Mouse (Mus musculus) heart, embryonic 16.5 days (tissue): ENCODE results near the gene Ntan1. TPM values are rescaled to one million over a fixed set of nuclear protein-coding genes. Genes with fewer than 3 reads are reported as not detected.
"Not testable (repeated sequence)": the region's sequence is repeated elsewhere in the genome, so short reads cannot be mapped to it uniquely, and the experiment has no call there.

ENCODE experiments used
- ATAC-seq: fragments of 200-750 bp; cut with Nextera tagmentation; replicated peaks from 2 replicates; pipeline ENCODE4 v1.8.0; 2017; ENCODE audit warnings: moderate number of reproducible peaks; ENCODE audit not compliant: insufficient read depth, low FRiP score; ENCODE audit errors: extremely low read depth
- H3K27ac ChIP-seq: fragments of 300-500 bp; sonication (generic); 2 replicates; pipeline ENCODE4 v1.5.1; 2014; ENCODE audit warnings: mild to moderate bottlenecking, low read length, control low read depth, moderate library complexity
- H3K27me3 ChIP-seq: fragments of 300-500 bp; sonication (generic); 2 replicates; pipeline ENCODE4 v1.6.1; 2014; ENCODE audit warnings: low read length, mixed read lengths; ENCODE audit not compliant: control insufficient read depth, insufficient read depth
- H3K36me3 ChIP-seq: fragments of 300-500 bp; sonication (generic); 2 replicates; pipeline ENCODE4 v1.6.1; 2014; ENCODE audit not compliant: control insufficient read depth, insufficient read depth
- H3K4me1 ChIP-seq: fragments of 300-500 bp; sonication (generic); 2 replicates; pipeline ENCODE4 v1.6.1; 2014; ENCODE audit warnings: low read length, mixed read lengths; ENCODE audit not compliant: control insufficient read depth, insufficient read depth
- H3K4me2 ChIP-seq: fragments of 300-500 bp; sonication (generic); 2 replicates; pipeline ENCODE4 v1.6.1; 2014; ENCODE audit warnings: low read depth, mild to moderate bottlenecking, control low read depth, low read length
- H3K4me3 ChIP-seq: fragments of 300-500 bp; sonication (generic); 2 replicates; pipeline ENCODE4 v1.5.1; 2014; ENCODE audit warnings: mild to moderate bottlenecking, control low read depth, low read length
- H3K9ac ChIP-seq: fragments of 300-500 bp; sonication (generic); 2 replicates; pipeline ENCODE4 v1.6.1; 2014; ENCODE audit warnings: low read length, control low read depth
- H3K9me3 ChIP-seq: fragments of 300-500 bp; sonication (generic); replicated peaks from 2 replicates; pipeline ENCODE4 v1.6.1; 2016; ENCODE audit warnings: low read length; ENCODE audit not compliant: control insufficient read depth
- WGBS: fragments of 180-500 bp; shearing (Covaris S2); extraction: QIAGEN DNeasy Blood & Tissue Kit; methylation state at CpG from one replicate; pipeline ENCODE4 v1.1.7; 2014; 5-methylcytosine and 5-hydroxymethylcytosine counted together
- polyA plus RNA-seq: library from polyadenylated mRNA; unstranded; fragments of >200 nt; fragmentation: Nextera tagmentation; extraction: Ambion mirVana; gene quantifications from 2 replicates; pipeline ENCODE4 v1.2.1, GENCODE M21; 2015

Ntan1 gene
- polyA plus RNA-seq = 145 and 150 TPM in 2 replicates

DNA sequence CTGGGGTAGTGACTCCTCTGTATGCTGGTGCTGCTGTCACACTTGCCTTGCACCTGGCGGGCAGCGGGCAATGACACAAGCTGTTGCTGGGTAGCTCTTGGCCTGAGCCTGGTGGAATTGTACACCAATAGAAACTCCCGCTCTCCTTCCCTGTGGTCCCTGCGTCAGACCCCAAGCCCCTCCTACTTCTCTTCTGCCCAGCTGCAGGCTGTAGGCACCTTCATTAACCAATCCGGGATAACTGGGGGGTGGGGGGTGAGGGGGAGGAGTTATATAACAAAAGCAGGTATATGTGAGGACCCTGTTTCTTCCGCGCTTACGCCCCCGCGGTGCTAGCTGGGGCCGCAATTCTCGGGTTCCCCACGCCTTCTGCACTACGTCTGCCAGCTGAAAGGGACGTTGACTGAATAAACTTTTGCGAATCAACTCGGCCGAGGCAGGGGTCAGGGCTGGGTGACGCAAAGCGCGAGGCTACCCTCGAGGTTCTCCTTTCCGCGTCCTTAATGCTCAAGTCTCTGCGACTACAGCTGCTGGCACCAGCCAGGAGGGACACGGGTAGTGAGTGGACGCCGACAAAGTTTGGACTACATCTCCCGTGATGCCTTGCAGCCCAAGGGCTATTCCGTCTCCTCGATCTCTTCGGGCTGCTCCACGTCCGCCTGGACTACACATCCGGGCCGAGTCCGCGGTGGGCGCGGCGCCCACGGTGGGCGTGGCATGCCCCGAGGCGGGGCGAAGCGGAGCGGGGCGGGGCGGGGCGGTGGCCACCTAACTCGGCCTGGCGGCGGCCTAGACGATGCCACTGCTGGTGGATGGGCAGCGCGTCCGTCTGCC lies at the start of gene Ntan1:
Ntan1 (plus strand) TSS at position 286 of the 834 bp plus-strand sequence.
- Histone ChIP-seq H3K4me2 (peak within 1 kb of the TSS; percentile 87), H3K27me3 (no peaks in the 10 kb centered on the region), H3K4me3 (peak within 1 kb of the TSS; percentile 73), H3K36me3 (peaks cover 5% of the 10 kb centered on the region; the same call in 1 of the 2 replicates), H3K9ac (peak within 1 kb of the TSS; percentile 97), H3K9me3 (no peaks in the 10 kb centered on the region), H3K27ac (peak within 1 kb of the TSS; percentile 93), H3K4me1 (peaks cover 11% of the 10 kb centered on the region)
- under 1% methylated on average over 58 of the region's 58 CpGs for WGBS
- peak; percentile 97 for ATAC-seq

DNA sequence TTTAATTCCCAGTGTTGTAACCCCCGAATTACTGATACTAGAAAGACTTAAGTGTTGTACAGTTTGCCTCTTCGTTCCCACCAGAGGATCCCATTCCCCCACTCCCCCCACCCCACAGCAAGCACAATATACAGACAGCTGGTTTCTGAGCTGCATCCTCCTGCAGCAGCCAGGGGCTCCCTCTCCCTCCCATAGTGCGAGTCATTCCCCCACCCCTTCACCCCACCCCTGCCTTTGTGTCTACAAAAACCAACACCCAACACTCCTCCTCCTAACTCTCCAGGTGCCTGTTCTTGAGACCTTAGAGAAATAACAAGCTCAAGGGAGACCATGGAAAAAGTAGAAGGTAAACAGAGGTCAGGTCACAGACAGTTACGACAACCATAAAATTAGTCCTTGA lies 47.0 kb upstream of the Ntan1 start:
- H3K9me3 ChIP-seq, H3K4me2 ChIP-seq, ATAC-seq, H3K4me1 ChIP-seq, H3K4me3 ChIP-seq, H3K27me3 ChIP-seq, H3K9ac ChIP-seq, H3K36me3 ChIP-seq, H3K27ac ChIP-seq: not testable (repeated sequence)
- WGBS = 63% methylated on average over 4 of the region's 4 CpGs

DNA sequence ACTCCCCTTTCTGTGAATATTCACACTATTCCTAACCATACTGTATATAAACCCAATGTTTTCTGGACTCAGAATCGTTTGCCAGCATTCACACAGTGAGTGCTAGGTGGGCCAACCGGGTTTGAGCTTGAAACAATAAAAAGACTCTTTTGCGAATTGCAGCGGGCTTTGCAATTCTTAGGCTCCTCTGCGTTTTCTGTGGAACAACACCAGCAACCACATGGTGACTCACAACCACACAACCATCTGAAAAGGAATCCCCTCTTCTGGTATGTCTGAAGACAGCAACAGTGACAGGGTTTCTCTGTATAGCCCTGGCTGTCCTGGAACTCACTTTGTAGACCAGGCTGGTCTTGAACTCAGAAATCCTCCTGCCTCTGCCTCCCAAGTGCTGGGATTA lies 46.6 kb upstream of the Ntan1 start:
- H3K36me3 ChIP-seq, H3K9me3 ChIP-seq, H3K4me1 ChIP-seq, ATAC-seq, H3K4me3 ChIP-seq, H3K9ac ChIP-seq, H3K27me3 ChIP-seq, H3K27ac ChIP-seq, H3K4me2 ChIP-seq: not testable (repeated sequence)
- 80% methylated on average over 5 of the region's 5 CpGs for WGBS

DNA sequence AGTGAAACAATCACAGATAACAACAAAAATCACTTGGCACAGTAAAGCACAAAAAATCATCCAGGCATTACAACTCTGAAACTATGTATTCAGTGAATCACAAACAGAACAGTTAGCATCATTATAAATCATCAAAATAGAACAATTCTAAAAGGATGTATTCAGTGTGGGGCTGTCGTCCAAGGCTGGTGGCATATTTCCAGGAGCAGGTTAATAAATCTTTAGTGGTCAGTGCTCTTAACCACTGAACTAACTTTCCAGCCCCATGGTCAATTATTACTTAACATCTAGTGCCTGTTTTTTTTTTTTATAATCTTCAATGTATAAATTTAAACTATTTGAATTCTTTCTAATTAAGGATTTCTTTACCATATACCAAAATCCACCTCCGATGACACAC lies 44.6 kb upstream of the Ntan1 start:
- not testable (repeated sequence) for H3K27ac ChIP-seq, H3K4me1 ChIP-seq
- 75% methylated on average over 2 of the region's 2 CpGs for WGBS

DNA sequence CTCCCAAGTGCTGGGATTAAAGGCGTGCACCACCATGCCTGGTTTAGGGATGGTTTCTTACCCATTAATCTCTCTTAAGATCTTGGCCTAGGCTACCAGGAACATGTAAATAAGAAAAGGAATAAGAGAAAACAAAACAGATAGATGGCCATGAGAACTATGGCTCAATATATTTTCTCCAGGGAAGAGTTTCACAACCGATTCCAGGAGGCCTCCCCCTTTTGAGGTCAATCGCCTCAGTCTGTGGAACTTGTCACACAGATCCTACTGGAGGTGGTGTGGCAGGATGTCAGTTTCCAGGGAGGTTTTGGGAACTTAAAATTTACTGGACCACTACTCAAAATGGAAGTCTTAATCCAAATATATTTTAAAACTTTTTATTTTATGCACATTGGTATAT lies 44.0 kb upstream of the Ntan1 start:
- ATAC-seq, H3K4me3 ChIP-seq, H3K4me1 ChIP-seq, H3K9ac ChIP-seq, H3K27me3 ChIP-seq, H3K4me2 ChIP-seq, H3K36me3 ChIP-seq, H3K27ac ChIP-seq: not testable (repeated sequence)
- WGBS = 76% methylated on average over 3 of the region's 3 CpGs
- peaks cover 11% of the 10 kb centered on the region for H3K9me3 ChIP-seq

More for the DNA sequence above, 44.6 kb upstream of the Ntan1 start:
- H3K4me2 ChIP-seq, H3K4me3 ChIP-seq, H3K27me3 ChIP-seq, H3K9me3 ChIP-seq, H3K36me3 ChIP-seq, ATAC-seq, H3K9ac ChIP-seq: not testable (repeated sequence)

DNA sequence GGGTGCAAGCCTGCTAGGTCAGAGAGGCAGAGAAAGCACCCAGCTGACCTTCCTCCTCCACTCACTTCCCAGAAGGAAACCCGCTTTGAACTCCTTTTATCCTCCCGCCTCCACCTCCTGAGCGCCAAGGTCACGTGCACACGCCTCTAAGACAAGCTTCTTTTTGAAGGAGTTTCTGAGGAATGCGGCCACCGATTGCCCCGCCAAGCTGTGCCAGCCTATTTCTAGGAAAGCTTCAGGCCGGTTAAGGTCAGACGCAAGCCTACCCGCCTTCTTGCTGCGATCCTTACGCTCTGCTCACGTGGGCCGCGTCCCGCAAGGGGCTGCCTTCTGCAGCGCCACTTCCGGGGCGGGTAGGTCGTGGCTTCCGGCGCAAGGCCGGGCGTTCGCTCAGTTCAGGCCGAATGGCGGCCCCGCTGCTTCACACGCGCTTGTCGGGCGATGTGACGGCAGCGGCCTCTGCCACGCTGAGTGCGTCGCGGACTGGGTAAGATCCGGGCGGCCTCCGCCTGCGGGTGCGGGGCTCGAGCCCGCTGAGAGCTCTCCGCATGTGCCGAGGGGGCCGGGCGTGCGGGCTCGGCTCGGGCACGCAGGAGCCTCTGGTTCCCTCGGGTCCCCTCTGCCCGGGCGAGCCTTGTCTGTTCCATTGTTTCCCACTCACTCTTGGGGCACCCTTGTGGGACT lies 38.1 kb upstream of the Ntan1 start, which contains the start of gene Rrn3:
Rrn3 (plus strand) TSS at position 356 of the 684 bp plus-strand sequence.
- peak within 1 kb of the TSS; percentile 63 for H3K4me3 ChIP-seq
- ATAC-seq = peak; percentile 98
- no peaks in the 10 kb centered on the region for H3K27me3 ChIP-seq
- H3K4me1 ChIP-seq = peaks cover 13% of the 10 kb centered on the region
- H3K36me3 ChIP-seq = peaks cover 13% of the 10 kb centered on the region
- H3K9me3 ChIP-seq = peaks cover 11% of the 10 kb centered on the region
- H3K4me2 ChIP-seq = peak within 1 kb of the TSS; percentile 77
- H3K9ac ChIP-seq = peak within 1 kb of the TSS; percentile 79
- peak within 1 kb of the TSS; percentile 82 for H3K27ac ChIP-seq
- under 1% methylated on average over 57 of the region's 57 CpGs for WGBS

- WGBS = 20% methylated on average over 8 of the region's 8 CpGs
- ATAC-seq = no peak
- no peak overlapping the region for H3K27ac ChIP-seq
Observed at GRCm38 (mm10) chr16:13781216-13781615, 37.4 kb upstream of the Ntan1 start.

GRCm38 (mm10) chr16:13785932-13786331 lies 32.7 kb upstream of the Ntan1 start:
- no peak overlapping the region for H3K4me2 ChIP-seq
- no peak overlapping the region for H3K27ac ChIP-seq
- H3K27me3 ChIP-seq = no peaks in the 10 kb centered on the region
- H3K4me1 ChIP-seq = peaks cover 8% of the 10 kb centered on the region
- 83% methylated on average over 3 of the region's 3 CpGs for WGBS
- H3K9me3 ChIP-seq = no peaks in the 10 kb centered on the region
- H3K9ac ChIP-seq = no peak overlapping the region
- H3K36me3 ChIP-seq = peaks cover 47% of the 10 kb centered on the region
- no peak for ATAC-seq
- H3K4me3 ChIP-seq = no peak overlapping the region

More at GRCm38 (mm10) chr16:13781216-13781615, 37.4 kb upstream of the Ntan1 start:
- H3K4me3 ChIP-seq = peak overlapping the region; percentile 63
- H3K27me3 ChIP-seq = no peaks in the 10 kb centered on the region
- H3K4me2 ChIP-seq = peak overlapping the region; percentile 77
- H3K36me3 ChIP-seq = peaks cover 20% of the 10 kb centered on the region
- H3K4me1 ChIP-seq = peaks cover 13% of the 10 kb centered on the region
- peaks cover 11% of the 10 kb centered on the region for H3K9me3 ChIP-seq
- peak overlapping the region; percentile 79 for H3K9ac ChIP-seq

DNA sequence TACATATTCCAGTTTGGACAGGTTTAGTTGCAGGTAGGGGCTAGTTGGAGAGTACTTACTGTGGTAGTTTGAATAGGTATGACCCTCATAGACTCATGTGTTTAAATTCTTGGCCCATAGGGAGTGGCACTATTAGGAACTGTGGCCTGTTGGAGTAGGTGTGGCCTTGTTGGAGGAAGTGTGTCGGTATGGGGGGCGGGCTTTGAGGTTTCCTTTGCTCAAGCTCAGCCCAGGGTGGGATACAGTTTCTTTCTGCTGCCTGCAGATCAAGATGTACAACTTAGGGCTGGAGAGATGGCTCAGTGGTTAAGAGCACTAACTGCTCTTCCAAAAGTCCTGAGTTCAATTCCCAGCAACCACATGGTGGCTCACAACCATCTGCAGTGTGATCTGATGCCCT lies 25.2 kb upstream of the Ntan1 start:
- peaks cover 67% of the 10 kb centered on the region for H3K36me3 ChIP-seq
- H3K27ac ChIP-seq, H3K4me3 ChIP-seq, ATAC-seq, H3K9ac ChIP-seq, H3K9me3 ChIP-seq, H3K4me2 ChIP-seq, H3K27me3 ChIP-seq, H3K4me1 ChIP-seq: not testable (repeated sequence)
- WGBS = 79% methylated on average over 2 of the region's 2 CpGs
